Mouse (Mus musculus) natural killer cell, adult 2 months (primary cell): Measurements from ENCODE around the gene Ica1.
A peak's percentile ranks its signal among the peaks of the same experiment; 100 is the strongest.

Experiments used
- DNase-seq, 2 experiments: peaks; one replicate each; pipeline ENCODE4 v3.0.0; 2022; ENCODE audit warnings: low spot score in 2 of 2

The Ica1 gene

GRCm38 (mm10) chr6:8645708-8646107 lies 132.6 kb downstream of the Ica1 start:
- DNase-seq: no peak

- DNase-seq: no peak
These were observed 133.6 kb downstream of the Ica1 start for GRCm38 (mm10) chr6:8644703-8645102.

- peak; percentile 35 to 64 for DNase-seq
These were observed 137.4 kb downstream of the Ica1 start for GRCm38 (mm10) chr6:8640863-8641262.

- DNase-seq: no peak
These were observed 138.8 kb downstream of the Ica1 start for GRCm38 (mm10) chr6:8639526-8639925.

- no peak for DNase-seq
These were observed 139.4 kb downstream of the Ica1 start for GRCm38 (mm10) chr6:8638899-8639298.

- DNase-seq: no peak
These were observed 140.2 kb downstream of the Ica1 start for GRCm38 (mm10) chr6:8638122-8638521.

GRCm38 (mm10) chr6:8632701-8633100 lies 145.6 kb downstream of the Ica1 start:
- DNase-seq: no peak

GRCm38 (mm10) chr6:8631986-8632632 lies 146.2 kb downstream of the Ica1 start:
- peak in 1 of 2 experiments; percentile 47 for DNase-seq

GRCm38 (mm10) chr6:8631362-8631761 lies 146.9 kb downstream of the Ica1 start:
- DNase-seq: no peak

GRCm38 (mm10) chr6:8630531-8630930 lies 147.8 kb downstream of the Ica1 start:
- no peak for DNase-seq

- DNase-seq: no peak
These were observed 149.5 kb downstream of the Ica1 start for GRCm38 (mm10) chr6:8628715-8629267.

GRCm38 (mm10) chr6:8628226-8628625 lies 150.1 kb downstream of the Ica1 start:
- DNase-seq: no peak

GRCm38 (mm10) chr6:8623045-8623444 lies 155.2 kb downstream of the Ica1 start:
- no peak for DNase-seq

- DNase-seq: no peak
These were observed 158.5 kb downstream of the Ica1 start for GRCm38 (mm10) chr6:8619582-8620350.

GRCm38 (mm10) chr6:8617369-8617768 lies 160.9 kb downstream of the Ica1 start:
- peak; percentile 21 to 27 for DNase-seq

- no peak for DNase-seq
These were observed 186.6 kb downstream of the Ica1 start for GRCm38 (mm10) chr6:8591665-8592064.

GRCm38 (mm10) chr6:8583892-8584291 lies 194.4 kb downstream of the Ica1 start:
- DNase-seq: no peak

- DNase-seq: no peak
These were observed 195.9 kb downstream of the Ica1 start for GRCm38 (mm10) chr6:8582377-8582776.
